34 mouse cellular contexts compared by ENCODE assay signal in the genomic region with DNA sequence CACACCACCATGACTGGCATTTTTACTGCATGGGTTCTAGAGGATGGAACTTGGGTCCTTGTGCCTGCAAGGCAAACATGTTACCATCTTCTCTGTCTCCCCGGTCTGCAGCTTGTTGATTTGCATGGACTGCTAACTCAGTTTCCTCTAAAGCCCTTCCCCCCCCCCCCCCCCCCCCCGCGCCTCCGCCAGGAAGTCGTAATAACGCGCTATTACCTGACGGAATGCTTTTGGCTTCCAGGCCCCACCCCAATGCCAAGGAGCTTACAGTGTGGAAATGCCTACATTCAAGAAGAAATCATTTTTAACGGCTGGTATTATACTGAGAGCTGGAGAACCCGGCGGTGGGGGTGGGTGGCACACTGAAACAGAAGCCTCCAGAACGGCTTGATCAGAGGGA. TPM values are rescaled to one million over a fixed set of nuclear protein-coding genes. Genes with fewer than 3 reads are reported as not detected.
"Had no signal": no experiment of that assay in that cellular context is flagged by ENCODE, and none has a peak within 500 bp of the region (broad histone marks: within the 10 kb centered on the region; RNA-seq: fewer than 3 reads in every experiment).

No protein-coding gene starts in this region.

- H3K27ac ChIP-seq: gastrocnemius, adult 2 months; heart, embryonic 10.5 days; heart, embryonic 13.5 days; heart, embryonic 15.5 days; hindbrain, embryonic 13.5 days; hindbrain, embryonic 15.5 days; hindbrain, postnatal 0 days; layer of hippocampus, adult 2 months; left cerebral cortex, adult 2 months; limb, embryonic 13.5 days; limb, embryonic 15.5 days; liver, embryonic 12.5 days; liver, embryonic 14.5 days had no signal

- DNase-seq: gastrocnemius, adult 2 months; gastrocnemius, postnatal 10 days; gastrocnemius, postnatal 36 days; heart, adult 18-20 months; heart, postnatal 14 days; heart, postnatal 36 days; kidney, adult 11 months; kidney, adult 8-10 months; kidney, postnatal 10 days; kidney, postnatal 25 days; kidney, postnatal 4 days had no signal

- H3K4me2 ChIP-seq: heart, embryonic 13.5 days; heart, embryonic 15.5 days; hindbrain, embryonic 13.5 days; hindbrain, embryonic 15.5 days; limb, embryonic 13.5 days; limb, embryonic 15.5 days; liver, embryonic 12.5 days had no signal

- H3K4me3 ChIP-seq: gastrocnemius, adult 2 months; heart, embryonic 10.5 days; heart, embryonic 13.5 days; heart, embryonic 15.5 days; hindbrain, embryonic 13.5 days; hindbrain, embryonic 15.5 days; layer of hippocampus, adult 2 months; left cerebral cortex, adult 2 months; limb, embryonic 13.5 days; limb, embryonic 15.5 days; liver, embryonic 12.5 days had no signal

- H3K36me3 ChIP-seq: heart, embryonic 10.5 days; heart, embryonic 13.5 days; heart, embryonic 15.5 days; hindbrain, embryonic 13.5 days; hindbrain, embryonic 15.5 days; limb, embryonic 13.5 days; limb, embryonic 15.5 days; liver, embryonic 12.5 days had no signal

- H3K4me1 ChIP-seq: heart, embryonic 10.5 days; heart, embryonic 13.5 days; heart, embryonic 15.5 days; hindbrain, embryonic 15.5 days had no signal

- H3K9me3 ChIP-seq: heart, embryonic 10.5 days; heart, embryonic 13.5 days; heart, embryonic 15.5 days; hindbrain, embryonic 13.5 days; hindbrain, embryonic 15.5 days; limb, embryonic 13.5 days; limb, embryonic 15.5 days; liver, embryonic 12.5 days had no signal

- H3K9ac ChIP-seq: heart, embryonic 13.5 days; heart, embryonic 15.5 days; hindbrain, embryonic 13.5 days; hindbrain, embryonic 15.5 days; limb, embryonic 13.5 days; limb, embryonic 15.5 days; liver, embryonic 12.5 days; liver, embryonic 14.5 days had no signal

- ATAC-seq: intestine, embryonic 16.5 days; liver, embryonic 12.5 days had no signal

RNA-seq across cellular contexts. Expression of gene En1, which starts 14.8 kb away (rescaled TPM):
- total RNA-seq: heart, adult 18-20 months; heart, adult 8-10 months; heart, postnatal 14 days; heart, postnatal 36 days; hematopoietic stem cell, adult 5-6 weeks; layer of hippocampus, adult 2 months; left cerebral cortex, adult 2 months; left cerebral cortex, postnatal 14 days; left cerebral cortex, postnatal 36 days; liver, adult 2 months had no signal
- polyA plus RNA-seq: gonadal fat pad, adult 2 months; heart, embryonic 13.5 days; heart, embryonic 15.5 days; heart, postnatal 0 days; intestine, embryonic 14.5 days; intestine, embryonic 16.5 days; kidney, embryonic 14.5 days; liver, adult 2 months; liver, embryonic 16.5 days had no signal
